Mouse (Mus musculus) forebrain, embryonic 15.5 days (tissue): ENCODE results near the gene Cntnap2. TPM values are rescaled to one million over a fixed set of nuclear protein-coding genes. Genes with fewer than 3 reads are reported as not detected.
"Not testable (repeated sequence)": the region's sequence is repeated elsewhere in the genome, so short reads cannot be mapped to it uniquely, and the experiment has no call there.

Experiments
- ATAC-seq: fragments of 200-750 bp; cut with Nextera tagmentation; replicated peaks from 2 replicates; pipeline ENCODE4 v1.8.0; 2017; ENCODE audit warnings: mild to moderate bottlenecking, moderate TSS enrichment, moderate library complexity
- H3K27ac ChIP-seq: fragments of 300-500 bp; sonication (generic); replicated peaks from 2 replicates; pipeline ENCODE4 v1.5.1; 2015; ENCODE audit warnings: mild to moderate bottlenecking, inconsistent platforms
- H3K27me3 ChIP-seq: fragments of 300-500 bp; sonication (generic); 2 replicates; pipeline ENCODE4 v1.6.1; 2015; ENCODE audit warnings: inconsistent platforms
- H3K36me3 ChIP-seq: fragments of 300-500 bp; sonication (generic); 2 replicates; pipeline ENCODE4 v1.6.1; 2015; ENCODE audit warnings: mild to moderate bottlenecking, inconsistent platforms
- H3K4me1 ChIP-seq: fragments of 300-500 bp; sonication (generic); 2 replicates; pipeline ENCODE4 v1.6.1; 2015; ENCODE audit warnings: inconsistent platforms
- H3K4me2 ChIP-seq: fragments of 300-500 bp; sonication (generic); replicated peaks from 2 replicates; pipeline ENCODE4 v1.6.1; 2015; ENCODE audit warnings: mild to moderate bottlenecking, inconsistent platforms
- H3K4me3 ChIP-seq: fragments of 300-500 bp; sonication (generic); 2 replicates; pipeline ENCODE4 v1.5.1; 2015; ENCODE audit warnings: mild to moderate bottlenecking, inconsistent platforms
- H3K9ac ChIP-seq: fragments of 300-500 bp; sonication (generic); replicated peaks from 2 replicates; pipeline ENCODE4 v1.6.1; 2015; ENCODE audit warnings: mild to moderate bottlenecking, inconsistent platforms
- H3K9me3 ChIP-seq: fragments of 300-500 bp; sonication (generic); 2 replicates; pipeline ENCODE4 v1.6.1; 2016; ENCODE audit warnings: inconsistent platforms
- WGBS: fragments of 180-500 bp; shearing (Covaris S2); methylation state at CpG from one replicate; pipeline ENCODE4 v1.1.7; 2015; ENCODE audit warnings: mixed read lengths; 5-methylcytosine and 5-hydroxymethylcytosine counted together
- polyA plus RNA-seq: library from polyadenylated mRNA; unstranded; fragments of >200 nt; fragmentation: Nextera tagmentation; extraction: Ambion mirVana; gene quantifications from 2 replicates; pipeline ENCODE4 v1.2.1, GENCODE M21; 2015

Gene Cntnap2
- polyA plus RNA-seq, 1 experiment from 2014 or later = 67.0 TPM

- no peak overlapping the region for H3K4me3 ChIP-seq
- WGBS = 22% methylated on average over 7 of the region's 7 CpGs
- no peaks in the 10 kb centered on the region for H3K9me3 ChIP-seq
- no peaks in the 10 kb centered on the region for H3K27me3 ChIP-seq
- no peak overlapping the region for H3K9ac ChIP-seq
- H3K4me2 ChIP-seq = no peak overlapping the region
- no peaks in the 10 kb centered on the region for H3K36me3 ChIP-seq
- H3K4me1 ChIP-seq = peaks cover 16% of the 10 kb centered on the region
- peak overlapping the region; percentile 67 for H3K27ac ChIP-seq
- ATAC-seq = peak; percentile 85
These were observed 1991.4 kb downstream of the Cntnap2 start for GRCm38 (mm10) chr6:47050319-47051222.

GRCm38 (mm10) chr6:47061341-47061740 is 2002.2 kb downstream of the Cntnap2 start:
- H3K4me2 ChIP-seq = no peak overlapping the region
- no peaks in the 10 kb centered on the region for H3K9me3 ChIP-seq
- H3K27ac ChIP-seq = no peak overlapping the region
- no peak overlapping the region for H3K4me3 ChIP-seq
- H3K27me3 ChIP-seq = no peaks in the 10 kb centered on the region
- WGBS = 38% methylated on average over 3 of the region's 3 CpGs
- ATAC-seq = no peak
- H3K36me3 ChIP-seq = no peaks in the 10 kb centered on the region
- H3K4me1 ChIP-seq = no peaks in the 10 kb centered on the region
- H3K9ac ChIP-seq = no peak overlapping the region

- H3K27me3 ChIP-seq = no peaks in the 10 kb centered on the region
- no peaks in the 10 kb centered on the region for H3K36me3 ChIP-seq
- H3K4me1 ChIP-seq = no peaks in the 10 kb centered on the region
- WGBS = 64% methylated on average over 4 of the region's 4 CpGs
- ATAC-seq = no peak
- no peak overlapping the region for H3K4me3 ChIP-seq
- H3K27ac ChIP-seq = no peak overlapping the region
- no peaks in the 10 kb centered on the region for H3K9me3 ChIP-seq
- no peak overlapping the region for H3K4me2 ChIP-seq
- H3K9ac ChIP-seq = no peak overlapping the region
These were observed 2030.8 kb downstream of the Cntnap2 start for GRCm38 (mm10) chr6:47089998-47090397.

DNA sequence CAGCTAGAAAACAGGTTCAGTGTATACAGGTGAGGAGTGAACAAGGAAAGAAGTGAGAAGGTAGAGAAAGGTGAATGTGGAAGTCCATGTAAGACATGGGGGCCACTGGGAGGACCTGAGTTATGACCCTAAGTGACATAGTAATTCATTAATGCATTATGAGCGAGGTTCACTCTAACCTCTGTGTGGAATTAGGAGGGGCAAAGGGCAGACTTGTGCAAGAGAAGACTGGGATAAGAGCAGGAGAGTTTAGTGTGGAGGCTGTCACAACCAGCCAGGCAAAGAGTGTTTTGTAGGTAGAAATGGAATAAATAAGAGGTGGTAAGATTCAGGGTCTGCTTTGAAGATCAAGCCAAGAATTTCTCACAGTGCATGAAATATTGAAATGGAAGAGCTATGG is 2045.8 kb downstream of the Cntnap2 start:
- Histone ChIP-seq H3K36me3 (no peaks in the 10 kb centered on the region), H3K27ac (no peak overlapping the region), H3K9ac (no peak overlapping the region), H3K9me3 (no peaks in the 10 kb centered on the region), H3K4me1 (no peaks in the 10 kb centered on the region), H3K4me2 (no peak overlapping the region), H3K4me3 (no peak overlapping the region), H3K27me3 (no peaks in the 10 kb centered on the region)
- no peak for ATAC-seq
- 82% methylated on average over 1 of the region's 1 CpGs for WGBS

DNA sequence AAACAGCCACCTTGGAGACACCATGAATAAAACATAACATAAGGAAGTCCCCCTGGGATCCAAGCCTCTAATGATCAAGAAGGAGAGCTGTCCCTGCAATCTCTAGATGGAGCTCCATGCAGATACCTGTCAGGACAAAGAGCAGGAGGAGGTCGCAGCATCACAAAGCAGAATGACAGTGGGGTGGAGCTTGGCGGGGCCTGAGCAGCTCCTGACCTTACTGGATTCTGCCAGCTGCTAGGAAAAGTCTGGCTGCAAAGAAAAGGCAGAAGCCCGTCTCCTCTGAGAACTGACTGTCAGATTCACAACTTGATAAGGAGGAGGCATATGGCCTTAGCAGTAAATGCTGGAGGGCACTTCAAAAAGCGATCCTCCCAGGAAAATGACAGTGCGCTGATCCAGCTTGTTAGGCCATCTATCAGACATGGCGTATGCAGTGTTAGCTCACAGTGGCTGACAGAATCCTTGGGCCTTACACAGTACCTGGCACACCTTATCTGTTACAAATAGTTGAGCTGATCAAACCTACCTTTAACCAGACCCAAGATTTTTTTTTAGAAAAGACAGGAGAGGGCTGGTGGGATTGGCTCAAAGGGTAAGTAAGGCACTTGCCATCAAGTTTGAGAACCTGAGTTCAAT is 2050.5 kb downstream of the Cntnap2 start:
- H3K4me1 ChIP-seq = no peaks in the 10 kb centered on the region
- no peaks in the 10 kb centered on the region for H3K27me3 ChIP-seq
- no peak overlapping the region for H3K27ac ChIP-seq
- H3K4me2 ChIP-seq = no peak overlapping the region
- 38% methylated on average over 6 of the region's 6 CpGs for WGBS
- no peak overlapping the region for H3K4me3 ChIP-seq
- no peak overlapping the region for H3K9ac ChIP-seq
- no peaks in the 10 kb centered on the region for H3K36me3 ChIP-seq
- H3K9me3 ChIP-seq = no peaks in the 10 kb centered on the region
- ATAC-seq = no peak

- H3K4me1 ChIP-seq, H3K9ac ChIP-seq, H3K4me3 ChIP-seq, ATAC-seq, H3K27ac ChIP-seq, H3K4me2 ChIP-seq, H3K27me3 ChIP-seq, H3K36me3 ChIP-seq, H3K9me3 ChIP-seq: not testable (repeated sequence)
- WGBS = no CpG with 5 or more reads among the region's 1 CpGs
These were observed 2074.9 kb downstream of the Cntnap2 start for GRCm38 (mm10) chr6:47134063-47134462.

DNA sequence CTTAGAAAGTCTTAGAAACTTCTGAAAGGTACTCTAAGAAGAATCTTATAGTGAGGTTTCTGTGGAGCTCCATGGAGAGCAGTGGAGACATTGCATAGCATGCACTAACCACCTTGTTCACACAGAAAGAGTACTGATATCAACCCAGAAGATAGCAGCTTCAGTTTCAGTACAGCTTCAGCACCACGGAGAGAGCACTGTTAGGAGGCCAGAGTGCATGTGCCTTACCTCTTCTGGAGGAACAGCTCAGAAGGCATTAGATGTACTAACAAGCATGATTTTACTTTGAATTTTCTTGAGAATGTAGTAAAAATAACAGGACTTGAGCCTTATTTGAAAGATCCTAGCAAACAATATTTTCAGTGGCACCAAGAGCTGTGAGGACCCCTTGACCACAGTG is 2093.9 kb downstream of the Cntnap2 start:
- H3K9ac ChIP-seq, ATAC-seq, H3K4me3 ChIP-seq, H3K27ac ChIP-seq, H3K4me2 ChIP-seq, H3K36me3 ChIP-seq, H3K9me3 ChIP-seq, H3K4me1 ChIP-seq, H3K27me3 ChIP-seq: not testable (repeated sequence)
- WGBS = no CpG with 5 or more reads among the region's 1 CpGs

GRCm38 (mm10) chr6:47174580-47175294 is 2115.6 kb downstream of the Cntnap2 start:
- H3K4me2 ChIP-seq, H3K9me3 ChIP-seq, H3K36me3 ChIP-seq, H3K27me3 ChIP-seq, H3K4me3 ChIP-seq, H3K9ac ChIP-seq: not testable (repeated sequence)
- peak; percentile 44; the same call in 1 of the 2 replicates for ATAC-seq
- H3K4me1 ChIP-seq = peaks cover 14% of the 10 kb centered on the region
- 54% methylated on average over 8 of the region's 8 CpGs for WGBS
- peak overlapping the region; percentile 63; the same call in 1 of the 2 replicates for H3K27ac ChIP-seq

DNA sequence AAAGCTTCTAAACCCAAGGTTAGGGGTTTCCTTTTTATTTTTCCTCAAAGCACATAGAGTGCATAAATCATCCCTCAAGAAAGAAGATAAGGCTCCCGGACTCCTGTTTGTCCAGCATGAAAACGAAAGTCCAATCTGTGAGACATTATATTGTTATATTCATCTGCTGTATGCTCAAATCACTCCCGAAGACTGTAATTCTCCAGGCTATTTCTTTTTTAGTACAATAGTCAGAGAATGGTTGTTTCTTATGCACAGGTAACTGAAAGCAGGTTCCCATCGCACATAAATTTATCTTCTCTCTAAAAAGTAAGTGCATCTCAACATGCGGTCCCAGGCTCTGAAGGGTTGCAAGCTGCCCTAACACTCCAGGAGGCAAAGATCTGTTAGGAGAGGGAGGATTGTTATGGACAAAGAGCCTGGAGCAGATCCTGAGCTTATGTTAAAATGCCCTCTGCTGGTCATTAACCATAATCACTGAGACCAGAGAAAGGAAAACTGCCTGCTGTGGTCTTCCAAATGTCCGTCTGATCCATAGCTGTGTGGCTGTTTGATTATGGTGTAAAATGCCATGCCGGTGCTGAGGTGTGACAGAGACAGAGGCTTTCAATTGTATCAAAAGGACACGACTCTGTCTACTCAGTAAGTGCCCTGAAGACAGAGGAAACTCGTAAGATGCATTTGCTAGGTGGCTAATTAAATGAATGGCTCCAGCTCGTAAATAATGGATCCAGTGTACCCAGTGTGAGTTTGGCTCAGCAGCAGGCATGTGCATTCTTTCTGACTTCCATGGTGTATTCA is 2116.4 kb downstream of the Cntnap2 start:
- not testable (repeated sequence) for H3K9me3 ChIP-seq, H3K27me3 ChIP-seq, H3K36me3 ChIP-seq
- Histone ChIP-seq H3K9ac (peak overlapping the region; percentile 17; the same call in 1 of the 2 replicates), H3K4me3 (peak overlapping the region; percentile 22), H3K27ac (peak overlapping the region; percentile 63), H3K4me1 (peaks cover 14% of the 10 kb centered on the region), H3K4me2 (peak overlapping the region; percentile 33)
- ATAC-seq = peak; percentile 87
- 15% methylated on average over 10 of the region's 10 CpGs for WGBS

DNA sequence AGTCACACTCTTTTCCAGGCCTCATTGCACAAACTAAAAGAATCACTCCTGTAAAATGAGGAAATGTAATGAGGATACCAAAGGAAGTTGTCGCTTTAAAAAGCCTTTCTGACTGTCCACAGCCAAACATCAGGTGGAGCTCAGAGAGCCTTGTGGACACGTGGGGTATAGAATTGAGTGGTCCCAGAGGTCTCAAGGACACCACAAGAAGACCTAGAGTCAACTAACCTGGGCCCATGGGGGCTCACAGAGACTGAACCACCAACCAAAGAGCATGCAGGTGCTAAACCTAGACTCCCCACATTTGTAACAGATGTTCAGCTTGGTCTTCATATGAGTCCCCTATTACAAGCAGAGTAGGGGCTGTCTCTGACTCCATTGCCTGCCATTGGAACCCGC is 2117.0 kb downstream of the Cntnap2 start:
- H3K36me3 ChIP-seq, H3K27me3 ChIP-seq, H3K9ac ChIP-seq, H3K4me3 ChIP-seq, H3K9me3 ChIP-seq: not testable (repeated sequence)
- WGBS = 39% methylated on average over 3 of the region's 3 CpGs
- Histone ChIP-seq H3K4me1 (peaks cover 14% of the 10 kb centered on the region), H3K27ac (peak overlapping the region; percentile 63), H3K4me2 (0 out of 2 replicates have a peak overlapping the region, but pooled peaks have one; percentile 33)
- ATAC-seq = peak; percentile 45

- not testable (repeated sequence) for H3K4me1 ChIP-seq, H3K4me2 ChIP-seq, H3K9ac ChIP-seq, ATAC-seq, H3K4me3 ChIP-seq, H3K27me3 ChIP-seq, H3K9me3 ChIP-seq, H3K27ac ChIP-seq, H3K36me3 ChIP-seq
- 62% methylated on average over 5 of the region's 5 CpGs for WGBS
These were observed 2122.2 kb downstream of the Cntnap2 start for GRCm38 (mm10) chr6:47181372-47181771.
